Mouse (Mus musculus): ENCODE measurements around the gene Calr4. TPM values are rescaled to one million over a fixed set of nuclear protein-coding genes. Genes with fewer than 3 reads are reported as not detected.

The Calr4 gene
- total RNA-seq, 2 experiments from 2014 or later: 0.79 to 0.86 TPM

- Histone ChIP-seq H3K27ac (no peak overlapping the region), H3K4me3 (no peak overlapping the region)
- TF ChIP-seq CTCF (conservative IDR thresholded peaks at IDR 0.05): no peak
- no peak for DNase-seq (ENCODE audit: low spot score in 2 of 2)
Measured at GRCm38 (mm10) chr4:109241934-109242333, 7.6 kb downstream of the Calr4 start.

GRCm38 (mm10) chr4:109244506-109244905 is 10.2 kb downstream of the Calr4 start:
- no peak for TF ChIP-seq CTCF (conservative IDR thresholded peaks at IDR 0.05)
- DNase-seq (ENCODE audit: low spot score in 2 of 2): no peak
- H3K4me3 ChIP-seq: no peak overlapping the region
- no peak overlapping the region for H3K27ac ChIP-seq

- H3K4me3 ChIP-seq: no peak overlapping the region
- DNase-seq (ENCODE audit: low spot score in 2 of 2): no peak
- no peak overlapping the region for H3K27ac ChIP-seq
- TF ChIP-seq CTCF (conservative IDR thresholded peaks at IDR 0.05): no peak
Measured at GRCm38 (mm10) chr4:109245016-109245620, 10.8 kb downstream of the Calr4 start.

GRCm38 (mm10) chr4:109251605-109252004 is 17.3 kb downstream of the Calr4 start:
- H3K4me3 ChIP-seq: no peak overlapping the region
- TF ChIP-seq CTCF (conservative IDR thresholded peaks at IDR 0.05): peak; percentile 74
- H3K27ac ChIP-seq: no peak overlapping the region
- no peak for DNase-seq (ENCODE audit: low spot score in 2 of 2)

GRCm38 (mm10) chr4:109252199-109252598 is 17.9 kb downstream of the Calr4 start:
- Histone ChIP-seq H3K27ac (no peak overlapping the region), H3K4me3 (no peak overlapping the region)
- no peak for TF ChIP-seq CTCF (conservative IDR thresholded peaks at IDR 0.05)
- DNase-seq (ENCODE audit: low spot score in 2 of 2): no peak

GRCm38 (mm10) chr4:109253664-109254151 is 19.4 kb downstream of the Calr4 start:
- H3K4me3 ChIP-seq: no peak overlapping the region
- DNase-seq (ENCODE audit: low spot score in 2 of 2): no peak
- H3K27ac ChIP-seq: no peak overlapping the region
- TF ChIP-seq CTCF (conservative IDR thresholded peaks at IDR 0.05): no peak

- no peak overlapping the region for H3K27ac ChIP-seq
- TF ChIP-seq CTCF (conservative IDR thresholded peaks at IDR 0.05): no peak
- DNase-seq (ENCODE audit: low spot score in 2 of 2): no peak
- H3K4me3 ChIP-seq: no peak overlapping the region
Measured at GRCm38 (mm10) chr4:109254511-109254910, 20.2 kb downstream of the Calr4 start.

GRCm38 (mm10) chr4:109255321-109255720 is 21.0 kb downstream of the Calr4 start:
- no peak; the same call in 1 of the 2 replicates for TF ChIP-seq CTCF (conservative IDR thresholded peaks at IDR 0.05)
- Histone ChIP-seq H3K4me3 (no peak overlapping the region), H3K27ac (no peak overlapping the region)
- DNase-seq (ENCODE audit: low spot score in 2 of 2): no peak

GRCm38 (mm10) chr4:109255727-109256417 is 21.6 kb downstream of the Calr4 start:
- no peak for DNase-seq (ENCODE audit: low spot score in 2 of 2)
- no peak for TF ChIP-seq CTCF (conservative IDR thresholded peaks at IDR 0.05)
- H3K4me3 ChIP-seq: no peak overlapping the region
- no peak overlapping the region for H3K27ac ChIP-seq

- no peak for DNase-seq (ENCODE audit: low spot score in 2 of 2)
- Histone ChIP-seq H3K27ac (no peak overlapping the region), H3K4me3 (no peak overlapping the region)
- TF ChIP-seq CTCF (conservative IDR thresholded peaks at IDR 0.05): no peak
Measured at GRCm38 (mm10) chr4:109256791-109257190, 22.5 kb downstream of the Calr4 start.

GRCm38 (mm10) chr4:109257639-109258038 is 23.4 kb downstream of the Calr4 start:
- no peak for TF ChIP-seq CTCF (conservative IDR thresholded peaks at IDR 0.05)
- Histone ChIP-seq H3K4me3 (no peak overlapping the region), H3K27ac (no peak overlapping the region)
- no peak for DNase-seq (ENCODE audit: low spot score in 2 of 2)

- no peak for DNase-seq (ENCODE audit: low spot score in 2 of 2)
- no peak overlapping the region for H3K4me3 ChIP-seq
- H3K27ac ChIP-seq: no peak overlapping the region
- TF ChIP-seq CTCF (conservative IDR thresholded peaks at IDR 0.05): no peak
Measured at GRCm38 (mm10) chr4:109262068-109262467, 27.8 kb downstream of the Calr4 start.

- TF ChIP-seq CTCF (conservative IDR thresholded peaks at IDR 0.05): no peak
- H3K4me3 ChIP-seq: no peak overlapping the region
- no peak overlapping the region for H3K27ac ChIP-seq
- no peak for DNase-seq (ENCODE audit: low spot score in 2 of 2)
Measured at GRCm38 (mm10) chr4:109266056-109266455, 31.8 kb downstream of the Calr4 start.

- H3K4me3 ChIP-seq: no peak overlapping the region
- no peak overlapping the region for H3K27ac ChIP-seq
Measured at GRCm38 (mm10) chr4:109266744-109267143, 32.5 kb downstream of the Calr4 start.

More at GRCm38 (mm10) chr4:109266744-109267143, 32.5 kb downstream of the Calr4 start:
- DNase-seq (ENCODE audit: low spot score in 2 of 2): no peak
- TF ChIP-seq CTCF (conservative IDR thresholded peaks at IDR 0.05): no peak

Data from layer of hippocampus, adult 2 months (tissue).